In genomic region chr8:9200099-9200498, GRCm38 (mm10) we compare ENCODE assay signal across 26 mouse cellular contexts.
DNase-seq lines count a peak whose midpoint lies in the region; ATAC-seq and TF ChIP-seq lines count a peak whose summit lies in the region.
"Had no signal": no experiment of that assay in that cellular context is flagged by ENCODE, and none has a peak within 500 bp of the region (broad histone marks: within the 10 kb centered on the region; RNA-seq: fewer than 3 reads in every experiment).

No protein-coding gene starts in this region.

- no peak; the same call in 1 of the 2 replicates for ATAC-seq in forebrain, embryonic 11.5 days (replicated peaks; ENCODE audit: low FRiP score)
- no peak; the same call in 1 of the 2 replicates for ATAC-seq in forebrain, postnatal 0 days
- peak; percentile 39; the same call in 1 of the 2 replicates for ATAC-seq in limb, embryonic 11.5 days (ENCODE audit: insufficient number of reproducible peaks, low FRiP score, low TSS enrichment, low read depth)
- ATAC-seq in hindbrain, embryonic 16.5 days = peak; percentile 58
- peak; percentile 39 for ATAC-seq in midbrain, postnatal 0 days (ENCODE audit: low FRiP score)
- ATAC-seq: activated CD4-positive, CD25-positive, alpha-beta regulatory T cell, adult 4 months; forebrain, embryonic 14.5 days had no signal

- no peak overlapping the region for H3K4me3 ChIP-seq in forebrain, embryonic 11.5 days (ENCODE audit: low read depth, low read length)
- H3K4me3 ChIP-seq in forebrain, postnatal 0 days (ENCODE audit: low read depth, low read length) = no peak overlapping the region
- no peak overlapping the region for H3K4me3 ChIP-seq in limb, embryonic 11.5 days (ENCODE audit: low read depth, low read length)
- no peak overlapping the region for H3K4me3 ChIP-seq in limb, embryonic 10.5 days
- no peak overlapping the region for H3K4me3 ChIP-seq in hindbrain, embryonic 16.5 days (ENCODE audit: low read length)
- no peak overlapping the region for H3K4me3 ChIP-seq in midbrain, postnatal 0 days (ENCODE audit: low read depth, low read length)
- H3K4me3 ChIP-seq: embryonic facial prominence, embryonic 12.5 days; heart, adult 2 months; layer of hippocampus, adult 2 months; limb, embryonic 15.5 days; myocyte had no signal

- H3K9ac ChIP-seq in forebrain, embryonic 11.5 days (ENCODE audit: low read length) = no peak overlapping the region
- no peak overlapping the region for H3K9ac ChIP-seq in forebrain, postnatal 0 days
- no peak overlapping the region for H3K9ac ChIP-seq in limb, embryonic 11.5 days (ENCODE audit: low read length)
- H3K9ac ChIP-seq in hindbrain, embryonic 16.5 days (ENCODE audit: low read depth, low read length) = no peak overlapping the region
- H3K9ac ChIP-seq in midbrain, postnatal 0 days (replicated peaks; ENCODE audit: low read length, poor library complexity, severe bottlenecking) = no peak overlapping the region
- H3K9ac ChIP-seq: embryonic facial prominence, embryonic 12.5 days; limb, embryonic 15.5 days; liver, embryonic 14.5 days; lung, embryonic 14.5 days had no signal

- DNase-seq in forebrain, embryonic 11.5 days (ENCODE audit: low spot score) = peak; percentile 41
- no peak for DNase-seq in forebrain, postnatal 0 days
- no peak for DNase-seq in limb, embryonic 11.5 days (ENCODE audit: low spot score)
- no peak for DNase-seq in limb, embryonic 10.5 days (ENCODE audit: low spot score)
- DNase-seq in midbrain, postnatal 0 days (ENCODE audit: low spot score) = no peak
- DNase-seq in layer of hippocampus, postnatal 10 days (ENCODE audit: low spot score in 2 of 2) = no peak
- no peak for DNase-seq in right cerebral cortex, postnatal 25 days
- DNase-seq: adrenal gland, adult 8-10 months; cerebellum, adult 18-20 months; cerebellum, postnatal 25 days; gastrocnemius, postnatal 36 days; heart, adult 2 months; heart, postnatal 36 days; kidney, adult 8-10 months; kidney, postnatal 14 days; lung, embryonic 14.5 days; right cerebral cortex, postnatal 14 days; spleen, adult 18-20 months had no signal

- no peak for TF ChIP-seq CTCF in forebrain, postnatal 0 days (IDR thresholded peaks at IDR 0.05; ENCODE audit: low read depth)
- no peak for TF ChIP-seq CTCF in midbrain, postnatal 0 days (IDR thresholded peaks at IDR 0.05)

- H3K9me3 ChIP-seq in forebrain, embryonic 11.5 days (ENCODE audit: control insufficient read depth, low read length) = no peaks in the 10 kb centered on the region
- no peaks in the 10 kb centered on the region for H3K9me3 ChIP-seq in forebrain, postnatal 0 days (ENCODE audit: low read length)
- no peaks in the 10 kb centered on the region for H3K9me3 ChIP-seq in limb, embryonic 11.5 days (ENCODE audit: control insufficient read depth, low read length)
- H3K9me3 ChIP-seq in limb, embryonic 10.5 days (replicated peaks) = no peaks in the 10 kb centered on the region
- H3K9me3 ChIP-seq in hindbrain, embryonic 16.5 days (ENCODE audit: control insufficient read depth, low read length) = no peaks in the 10 kb centered on the region
- H3K9me3 ChIP-seq in midbrain, postnatal 0 days (ENCODE audit: low read length) = no peaks in the 10 kb centered on the region
- H3K9me3 ChIP-seq: embryonic facial prominence, embryonic 12.5 days; limb, embryonic 15.5 days had no signal

- H3K27me3 ChIP-seq in forebrain, embryonic 11.5 days (ENCODE audit: control insufficient read depth, insufficient read depth, low read length) = no peaks in the 10 kb centered on the region
- no peaks in the 10 kb centered on the region for H3K27me3 ChIP-seq in forebrain, postnatal 0 days (ENCODE audit: insufficient read depth, low read length)
- no peaks in the 10 kb centered on the region for H3K27me3 ChIP-seq in limb, embryonic 11.5 days (ENCODE audit: control insufficient read depth, insufficient read depth, low read length)
- no peaks in the 10 kb centered on the region for H3K27me3 ChIP-seq in limb, embryonic 10.5 days (ENCODE audit: low read depth, poor library complexity, severe bottlenecking)
- H3K27me3 ChIP-seq in hindbrain, embryonic 16.5 days (replicated peaks; ENCODE audit: control insufficient read depth, insufficient read depth, low read length) = no peaks in the 10 kb centered on the region
- no peaks in the 10 kb centered on the region for H3K27me3 ChIP-seq in midbrain, postnatal 0 days (ENCODE audit: insufficient read depth, low read length)
- H3K27me3 ChIP-seq: embryonic facial prominence, embryonic 12.5 days; limb, embryonic 15.5 days had no signal

- no peak overlapping the region for H3K4me2 ChIP-seq in forebrain, embryonic 11.5 days (ENCODE audit: low read depth, low read length, severe bottlenecking)
- H3K4me2 ChIP-seq in forebrain, postnatal 0 days (ENCODE audit: low read depth) = no peak overlapping the region
- H3K4me2 ChIP-seq in limb, embryonic 11.5 days (ENCODE audit: low read depth, severe bottlenecking) = no peak overlapping the region
- H3K4me2 ChIP-seq in hindbrain, embryonic 16.5 days (ENCODE audit: low read length) = no peak overlapping the region
- H3K4me2 ChIP-seq in midbrain, postnatal 0 days (ENCODE audit: low read depth, low read length, poor library complexity, severe bottlenecking) = no peak overlapping the region
- H3K4me2 ChIP-seq: embryonic facial prominence, embryonic 12.5 days; limb, embryonic 15.5 days; lung, embryonic 14.5 days had no signal

- no peak overlapping the region for H3K27ac ChIP-seq in forebrain, embryonic 11.5 days (ENCODE audit: low read depth, low read length)
- no peak overlapping the region for H3K27ac ChIP-seq in forebrain, postnatal 0 days (ENCODE audit: low read depth, low read length)
- no peak overlapping the region for H3K27ac ChIP-seq in limb, embryonic 11.5 days (replicated peaks; ENCODE audit: low read depth, low read length)
- no peak overlapping the region for H3K27ac ChIP-seq in limb, embryonic 10.5 days
- H3K27ac ChIP-seq in hindbrain, embryonic 16.5 days (ENCODE audit: low read depth, low read length) = no peak overlapping the region
- H3K27ac ChIP-seq in midbrain, postnatal 0 days (ENCODE audit: low read depth, low read length) = no peak overlapping the region
- H3K27ac ChIP-seq: embryonic facial prominence, embryonic 12.5 days; heart, adult 2 months; layer of hippocampus, adult 2 months; limb, embryonic 15.5 days; liver, embryonic 14.5 days had no signal

- no peaks in the 10 kb centered on the region for H3K36me3 ChIP-seq in forebrain, embryonic 11.5 days (ENCODE audit: control insufficient read depth, insufficient read depth, low read length)
- no peaks in the 10 kb centered on the region for H3K36me3 ChIP-seq in forebrain, postnatal 0 days (ENCODE audit: insufficient read depth)
- H3K36me3 ChIP-seq in limb, embryonic 11.5 days (ENCODE audit: control insufficient read depth, insufficient read depth, low read length) = no peaks in the 10 kb centered on the region
- no peaks in the 10 kb centered on the region for H3K36me3 ChIP-seq in limb, embryonic 10.5 days
- H3K36me3 ChIP-seq in hindbrain, embryonic 16.5 days (ENCODE audit: control insufficient read depth, insufficient read depth, low read length) = no peaks in the 10 kb centered on the region
- H3K36me3 ChIP-seq in midbrain, postnatal 0 days (ENCODE audit: insufficient read depth, low read length) = no peaks in the 10 kb centered on the region
- H3K36me3 ChIP-seq: embryonic facial prominence, embryonic 12.5 days; limb, embryonic 15.5 days had no signal

- WGBS in forebrain, embryonic 11.5 days = 91% methylated on average over 3 of the region's 3 CpGs
- WGBS in forebrain, postnatal 0 days = 92% methylated on average over 3 of the region's 3 CpGs
- 88% methylated on average over 3 of the region's 3 CpGs for WGBS in limb, embryonic 11.5 days
- WGBS in limb, embryonic 10.5 days = 86% methylated on average over 3 of the region's 3 CpGs
- 95% methylated on average over 3 of the region's 3 CpGs for WGBS in hindbrain, embryonic 16.5 days
- 87% methylated on average over 3 of the region's 3 CpGs for WGBS in midbrain, postnatal 0 days

- 0 out of 2 replicates have a peak, but pooled peaks cover 6% of the 10 kb centered on the region for H3K4me1 ChIP-seq in forebrain, embryonic 11.5 days (replicated peaks; ENCODE audit: control insufficient read depth, insufficient read depth, low read length)
- H3K4me1 ChIP-seq in forebrain, postnatal 0 days (ENCODE audit: insufficient read depth) = no peaks in the 10 kb centered on the region
- no peaks in the 10 kb centered on the region for H3K4me1 ChIP-seq in limb, embryonic 11.5 days (ENCODE audit: control insufficient read depth, insufficient read depth, low read length)
- H3K4me1 ChIP-seq in limb, embryonic 10.5 days = 0 out of 2 replicates have a peak, but pooled peaks cover 3% of the 10 kb centered on the region
- no peaks in the 10 kb centered on the region for H3K4me1 ChIP-seq in hindbrain, embryonic 16.5 days (ENCODE audit: control insufficient read depth, insufficient read depth, low read depth, low read length)
- H3K4me1 ChIP-seq in midbrain, postnatal 0 days (ENCODE audit: insufficient read depth, low read length) = no peaks in the 10 kb centered on the region

Comparison
In these comparisons a context has a peak if more than half of its experiments do, and no peak if none do; other contexts are left out.
1. ATAC-seq: peak in limb, embryonic 11.5 days (single experiment), hindbrain, embryonic 16.5 days (single experiment) and midbrain, postnatal 0 days (single experiment); none in forebrain, embryonic 11.5 days (single experiment) and forebrain, postnatal 0 days (single experiment).